17 mouse cellular contexts compared by ENCODE assay signal in genomic region chr19:45902390-45903035, GRCm38 (mm10).
DNase-seq lines count a peak whose midpoint lies in the region; ATAC-seq and TF ChIP-seq lines count a peak whose summit lies in the region.
"Had no signal": no experiment of that assay in that cellular context is flagged by ENCODE, and none has a peak within 500 bp of the region (broad histone marks: within the 10 kb centered on the region; RNA-seq: fewer than 3 reads in every experiment).

No protein-coding gene starts in this region.

- no peaks in the 10 kb centered on the region for H3K9me3 ChIP-seq in hindbrain, postnatal 0 days (ENCODE audit: low read length)
- H3K9me3 ChIP-seq in hindbrain, embryonic 16.5 days (ENCODE audit: control insufficient read depth, low read length), result no peaks in the 10 kb centered on the region
- H3K9me3 ChIP-seq: intestine, embryonic 15.5 days; midbrain, embryonic 12.5 days; neural tube, embryonic 12.5 days had no signal

- no peak for ATAC-seq in hindbrain, postnatal 0 days
- no peak for ATAC-seq in hindbrain, embryonic 16.5 days
- ATAC-seq: intestine, embryonic 15.5 days had no signal

- H3K9ac ChIP-seq in hindbrain, postnatal 0 days (replicated peaks; ENCODE audit: low read length), result no peak overlapping the region
- H3K9ac ChIP-seq in hindbrain, embryonic 16.5 days (ENCODE audit: low read depth, low read length), result no peak overlapping the region
- H3K9ac ChIP-seq: intestine, embryonic 15.5 days; midbrain, embryonic 12.5 days; neural tube, embryonic 12.5 days had no signal

- TF ChIP-seq CTCF in hindbrain, postnatal 0 days (IDR thresholded peaks at IDR 0.05; ENCODE audit: low read depth), result no peak

- peak; percentile 15 for DNase-seq in cerebellum, adult 9-10 months
- no peak for DNase-seq in cerebellum, adult 8-10 months
- DNase-seq in adrenal gland, postnatal 10 days, result peak; percentile 61
- DNase-seq in heart, adult 8-10 months (ENCODE audit: low spot score), result peak; percentile 61
- DNase-seq in heart, postnatal 4 days, result peak; percentile 77
- DNase-seq in hindbrain, postnatal 0 days (ENCODE audit: low spot score), result no peak
- no peak for DNase-seq in frontal cortex, adult 2 months (ENCODE audit: extremely low spot score in 1 of 2, low spot score in 1 of 2)
- DNase-seq: B cell, adult 2 months; embryo, embryonic 11 days; gastrocnemius, postnatal 10 days; layer of hippocampus, postnatal 36 days; right cerebral cortex, postnatal 14 days had no signal

- no peaks in the 10 kb centered on the region for H3K36me3 ChIP-seq in hindbrain, postnatal 0 days (ENCODE audit: insufficient read depth, low read length)
- peaks cover 4% of the 10 kb centered on the region; the same call in 1 of the 2 replicates for H3K36me3 ChIP-seq in hindbrain, embryonic 16.5 days (ENCODE audit: control insufficient read depth, insufficient read depth, low read length)
- H3K36me3 ChIP-seq: intestine, embryonic 15.5 days; neural tube, embryonic 12.5 days had no signal

- no peak overlapping the region for H3K4me2 ChIP-seq in hindbrain, postnatal 0 days (ENCODE audit: low read depth, low read length)
- no peak overlapping the region for H3K4me2 ChIP-seq in hindbrain, embryonic 16.5 days (ENCODE audit: low read length)
- H3K4me2 ChIP-seq: intestine, embryonic 15.5 days; midbrain, embryonic 12.5 days; neural tube, embryonic 12.5 days had no signal

- H3K4me1 ChIP-seq in hindbrain, postnatal 0 days (ENCODE audit: insufficient read depth, low read length), result no peaks in the 10 kb centered on the region
- no peaks in the 10 kb centered on the region for H3K4me1 ChIP-seq in hindbrain, embryonic 16.5 days (ENCODE audit: control insufficient read depth, insufficient read depth, low read depth, low read length)
- H3K4me1 ChIP-seq: intestine, embryonic 15.5 days; midbrain, embryonic 12.5 days; neural tube, embryonic 12.5 days had no signal

- no peak overlapping the region for H3K27ac ChIP-seq in hindbrain, postnatal 0 days
- no peak overlapping the region for H3K27ac ChIP-seq in hindbrain, embryonic 16.5 days (ENCODE audit: low read depth, low read length)
- H3K27ac ChIP-seq: intestine, embryonic 15.5 days; midbrain, embryonic 12.5 days; neural tube, embryonic 12.5 days; stomach, postnatal 0 days had no signal

- WGBS in hindbrain, postnatal 0 days, result 58% methylated on average over 8 of the region's 8 CpGs
- WGBS in hindbrain, embryonic 16.5 days, result 72% methylated on average over 8 of the region's 8 CpGs

- H3K27me3 ChIP-seq in hindbrain, postnatal 0 days (ENCODE audit: insufficient read depth, low read length), result no peaks in the 10 kb centered on the region
- H3K27me3 ChIP-seq in hindbrain, embryonic 16.5 days (replicated peaks; ENCODE audit: control insufficient read depth, insufficient read depth, low read length), result no peaks in the 10 kb centered on the region
- H3K27me3 ChIP-seq: intestine, embryonic 15.5 days; midbrain, embryonic 12.5 days; neural tube, embryonic 12.5 days had no signal

- no peak overlapping the region for H3K4me3 ChIP-seq in hindbrain, postnatal 0 days (ENCODE audit: low read length)
- H3K4me3 ChIP-seq in hindbrain, embryonic 16.5 days (ENCODE audit: low read length), result no peak overlapping the region
- H3K4me3 ChIP-seq: intestine, embryonic 15.5 days; midbrain, embryonic 12.5 days; neural tube, embryonic 12.5 days had no signal

Comparison
In these comparisons a context has a peak if more than half of its experiments do, and no peak if none do; other contexts are left out.
1. DNase-seq: peak in cerebellum, adult 9-10 months (single experiment), adrenal gland, postnatal 10 days (single experiment), heart, adult 8-10 months (single experiment) and heart, postnatal 4 days (single experiment); none in cerebellum, adult 8-10 months (single experiment), hindbrain, postnatal 0 days (single experiment) and frontal cortex, adult 2 months (0 of 2).